Mouse (Mus musculus) heart, embryonic 16.5 days (tissue): Measurements from ENCODE around the gene Nubp1. TPM values are rescaled to one million over a fixed set of nuclear protein-coding genes. Genes with fewer than 3 reads are reported as not detected.

Source experiments
- polyA plus RNA-seq: library from polyadenylated mRNA; unstranded; fragments of >200 nt; fragmentation: Nextera tagmentation; extraction: Ambion mirVana; gene quantifications from 2 replicates; pipeline ENCODE4 v1.2.1, GENCODE M21; 2015

Gene Nubp1
- polyA plus RNA-seq, 1 experiment from 2014 or later, result 42.9 TPM

Other genes starting within 250 kb of the Nubp1 start
- 0.44 and 0.67 TPM in 2 replicates for gene Rpl39l, start 241.7 kb upstream of the Nubp1 start, polyA plus RNA-seq
- gene Atf7ip2, start 219.2 kb upstream of the Nubp1 start, polyA plus RNA-seq, result 0.26 and 0.40 TPM in 2 replicates
- gene Emp2, start 98.0 kb upstream of the Nubp1 start, polyA plus RNA-seq, result 56.9 and 64.1 TPM in 2 replicates
- gene Tekt5, start 16.5 kb upstream of the Nubp1 start, polyA plus RNA-seq, result 1.3 and 2.1 TPM in 2 replicates
- gene Tvp23a, start 35.4 kb downstream of the Nubp1 start, polyA plus RNA-seq, result 3.2 and 3.3 TPM in 2 replicates
- gene Ciita, start 68.1 kb downstream of the Nubp1 start, polyA plus RNA-seq, result 1.7 and 2.7 TPM in 2 replicates
- 14.0 and 17.5 TPM in 2 replicates for gene Dexi, start 131.1 kb downstream of the Nubp1 start, polyA plus RNA-seq
- gene Clec16a, start 133.4 kb downstream of the Nubp1 start, polyA plus RNA-seq, result 30.8 and 32.6 TPM in 2 replicates